In the genomic region with DNA sequence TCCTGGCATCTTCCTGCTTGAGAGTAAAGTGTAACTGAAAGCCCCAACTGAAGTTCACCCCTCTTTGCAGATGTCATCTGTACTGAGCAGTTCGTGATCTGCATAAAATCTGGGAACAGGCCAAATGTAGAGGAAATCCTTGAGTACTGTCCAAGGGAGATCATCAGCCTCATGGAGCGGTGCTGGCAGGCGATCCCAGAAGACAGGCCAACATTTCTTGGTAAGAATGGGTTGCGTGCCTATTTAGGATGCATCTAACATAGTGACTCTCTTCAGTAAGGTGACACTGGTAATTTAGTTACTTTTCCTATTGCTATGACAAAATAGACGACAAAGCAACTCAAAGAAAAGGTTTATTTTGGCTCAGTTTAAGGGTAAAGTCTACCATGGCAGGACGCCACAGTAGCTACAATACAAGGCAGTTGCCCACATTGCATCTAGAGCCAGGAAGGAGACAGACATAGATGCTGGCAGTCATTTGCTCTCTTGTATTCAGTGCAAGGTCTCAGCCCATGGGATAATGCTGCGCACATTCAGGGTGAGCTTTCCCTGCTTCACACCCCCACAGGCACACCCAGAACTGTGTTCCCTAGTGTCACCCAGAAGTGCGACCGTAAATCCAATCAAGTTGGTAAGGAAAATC, we compare ENCODE assay signal across 17 mouse cellular contexts. TPM values are rescaled to one million over a fixed set of nuclear protein-coding genes. Genes with fewer than 3 reads are reported as not detected.
DNase-seq lines count a peak whose midpoint lies in the region; ATAC-seq and TF ChIP-seq lines count a peak whose summit lies in the region.
"Had no signal": no experiment of that assay in that cellular context is flagged by ENCODE, and none has a peak within 500 bp of the region (broad histone marks: within the 10 kb centered on the region; RNA-seq: fewer than 3 reads in every experiment).

No protein-coding gene starts in this region.

- H3K4me2 ChIP-seq in forebrain, embryonic 16.5 days (ENCODE audit: low read length), result no peak overlapping the region
- no peak overlapping the region for H3K4me2 ChIP-seq in forebrain, embryonic 13.5 days
- H3K4me2 ChIP-seq in heart, embryonic 11.5 days, result no peak overlapping the region
- H3K4me2 ChIP-seq: intestine, embryonic 15.5 days; kidney, embryonic 15.5 days; liver, embryonic 11.5 days had no signal

- H3K9ac ChIP-seq in forebrain, embryonic 16.5 days (replicated peaks; ENCODE audit: low read depth, low read length), result no peak overlapping the region
- H3K9ac ChIP-seq in forebrain, embryonic 13.5 days, result no peak overlapping the region
- H3K9ac ChIP-seq in liver, adult 2 months (ENCODE audit: low read depth, low read length), result no peak overlapping the region
- no peak overlapping the region for H3K9ac ChIP-seq in heart, embryonic 11.5 days (ENCODE audit: low read depth, low read length)
- H3K9ac ChIP-seq: intestine, embryonic 15.5 days; kidney, embryonic 15.5 days had no signal

- peak; percentile 67 for DNase-seq in liver, adult 2 months (ENCODE audit: extremely low read depth, low read depth, low spot score)
- DNase-seq in liver (no peak), adipocyte (ENCODE audit: low spot score) (peak; percentile 60)
- peak; percentile 28 for DNase-seq in cerebellum, adult 8-10 months
- no peak for DNase-seq in ovary, postnatal 36 days (ENCODE audit: low spot score)
- DNase-seq: gastrocnemius, postnatal 25 days; heart, postnatal 14 days; lung, adult 2 months; right cerebral cortex, postnatal 4 days; thymus, postnatal 36 days had no signal

- no peaks in the 10 kb centered on the region for H3K27me3 ChIP-seq in forebrain, embryonic 16.5 days (replicated peaks; ENCODE audit: control insufficient read depth, insufficient read depth, low read length)
- no peaks in the 10 kb centered on the region for H3K27me3 ChIP-seq in forebrain, embryonic 13.5 days
- no peaks in the 10 kb centered on the region for H3K27me3 ChIP-seq in liver, adult 2 months (ENCODE audit: control insufficient read depth, insufficient read depth, low read length)
- H3K27me3 ChIP-seq in heart, embryonic 11.5 days (ENCODE audit: control insufficient read depth, insufficient read depth, low read length), result no peaks in the 10 kb centered on the region
- H3K27me3 ChIP-seq: intestine, embryonic 15.5 days; kidney, embryonic 15.5 days had no signal

- no peaks in the 10 kb centered on the region for H3K4me1 ChIP-seq in forebrain, embryonic 16.5 days (replicated peaks; ENCODE audit: control insufficient read depth, insufficient read depth, low read length)
- H3K4me1 ChIP-seq in forebrain, embryonic 13.5 days, result no peaks in the 10 kb centered on the region
- no peaks in the 10 kb centered on the region for H3K4me1 ChIP-seq in liver, adult 2 months (ENCODE audit: control insufficient read depth, insufficient read depth, low read length)
- H3K4me1 ChIP-seq in heart, embryonic 11.5 days (ENCODE audit: control insufficient read depth, insufficient read depth, low read length), result no peaks in the 10 kb centered on the region
- H3K4me1 ChIP-seq: intestine, embryonic 15.5 days; kidney, embryonic 15.5 days had no signal

- no peak for TF ChIP-seq POLR2A in liver, adult 2 months (IDR thresholded peaks at IDR 0.05; ENCODE audit: extremely low read depth, insufficient read depth, low read length)

- TF ChIP-seq CTCF in liver, adult 2 months (IDR thresholded peaks at IDR 0.05; ENCODE audit: low read depth, low read length), result no peak

- WGBS in forebrain, embryonic 16.5 days, result 75% methylated on average over 9 of the region's 9 CpGs
- WGBS in forebrain, embryonic 13.5 days, result 93% methylated on average over 9 of the region's 9 CpGs
- 46% methylated on average over 9 of the region's 9 CpGs for WGBS in liver, adult 2 months
- 94% methylated on average over 9 of the region's 9 CpGs for WGBS in heart, embryonic 11.5 days (ENCODE audit: insufficient replicate concordance)

- H3K4me3 ChIP-seq in forebrain, embryonic 16.5 days (replicated peaks; ENCODE audit: low read length), result no peak overlapping the region
- H3K4me3 ChIP-seq in forebrain, embryonic 13.5 days, result no peak overlapping the region
- H3K4me3 ChIP-seq in liver, adult 2 months (ENCODE audit: insufficient read depth, low read depth, low read length), result no peak overlapping the region
- H3K4me3 ChIP-seq in heart, embryonic 11.5 days (ENCODE audit: low read depth, low read length), result no peak overlapping the region
- H3K4me3 ChIP-seq: erythroblast, embryonic 14.5 days; intestine, embryonic 15.5 days; kidney, embryonic 15.5 days had no signal

- ATAC-seq in forebrain, embryonic 16.5 days, result peak; percentile 58
- ATAC-seq in forebrain, embryonic 13.5 days, result no peak; the same call in 1 of the 2 replicates
- ATAC-seq in heart, embryonic 11.5 days (replicated peaks; ENCODE audit: insufficient number of reproducible peaks, low FRiP score, low TSS enrichment), result no peak
- ATAC-seq: intestine, embryonic 15.5 days had no signal

- H3K27ac ChIP-seq in forebrain, embryonic 16.5 days (ENCODE audit: low read length), result no peak overlapping the region
- H3K27ac ChIP-seq in forebrain, embryonic 13.5 days, result no peak overlapping the region
- H3K27ac ChIP-seq in liver, adult 2 months (replicated peaks; ENCODE audit: insufficient read depth, low read depth, low read length), result no peak overlapping the region
- no peak overlapping the region for H3K27ac ChIP-seq in heart, embryonic 11.5 days (ENCODE audit: low read depth, low read length)
- H3K27ac ChIP-seq: intestine, embryonic 15.5 days; kidney, embryonic 15.5 days had no signal

- peaks cover 10% of the 10 kb centered on the region for H3K36me3 ChIP-seq in forebrain, embryonic 16.5 days (ENCODE audit: control insufficient read depth, insufficient read depth)
- H3K36me3 ChIP-seq in forebrain, embryonic 13.5 days (ENCODE audit: poor library complexity, severe bottlenecking), result peaks cover 53% of the 10 kb centered on the region
- H3K36me3 ChIP-seq in liver, adult 2 months (ENCODE audit: control insufficient read depth, insufficient read depth, low read length), result peaks cover 86% of the 10 kb centered on the region
- peaks cover 18% of the 10 kb centered on the region for H3K36me3 ChIP-seq in heart, embryonic 11.5 days (ENCODE audit: control insufficient read depth, insufficient read depth, low read length)

- H3K9me3 ChIP-seq in forebrain, embryonic 16.5 days (ENCODE audit: control insufficient read depth, low read length), result no peaks in the 10 kb centered on the region
- H3K9me3 ChIP-seq in forebrain, embryonic 13.5 days (replicated peaks), result no peaks in the 10 kb centered on the region
- H3K9me3 ChIP-seq in heart, embryonic 11.5 days (replicated peaks; ENCODE audit: control insufficient read depth, low read length), result no peaks in the 10 kb centered on the region
- H3K9me3 ChIP-seq: intestine, embryonic 15.5 days; kidney, embryonic 15.5 days had no signal

- no peaks in the 10 kb centered on the region; the same call in 1 of the 2 replicates for H3K79me2 ChIP-seq in liver, adult 2 months (ENCODE audit: control insufficient read depth, insufficient read depth, low read length)

RNA-seq across cellular contexts. Expression of a gene that starts 14.5 kb away (rescaled TPM):
- 36.3 and 37.5 TPM in 2 replicates for polyA plus RNA-seq in forebrain, embryonic 16.5 days (2015; fragmentation: Nextera tagmentation; extraction: Ambion mirVana)
- polyA plus RNA-seq in forebrain, embryonic 13.5 days (2015; fragmentation: Nextera tagmentation; extraction: Ambion mirVana), result 27.9 and 29.1 TPM in 2 replicates
- total RNA-seq in liver, adult 2 months (2014; rRNA removed), result 29.6 and 29.8 TPM in 2 replicates
- 7.2 and 7.4 TPM in 2 replicates for polyA plus RNA-seq in liver, adult 2 months (2012; rRNA removed)
- polyA plus RNA-seq in heart, embryonic 11.5 days (2014; fragmentation: Nextera tagmentation; extraction: Ambion mirVana), result 45.0 and 45.6 TPM in 2 replicates

RNA-seq across cellular contexts. Expression of a gene that starts 14.9 kb away (rescaled TPM):
- polyA plus RNA-seq in forebrain, embryonic 16.5 days (2015; fragmentation: Nextera tagmentation; extraction: Ambion mirVana), result 5.9 and 7.3 TPM in 2 replicates
- polyA plus RNA-seq in forebrain, embryonic 13.5 days (2015; fragmentation: Nextera tagmentation; extraction: Ambion mirVana), result 5.8 and 6.7 TPM in 2 replicates
- total RNA-seq in liver, adult 2 months (2014; rRNA removed), result 21.6 and 27.0 TPM in 2 replicates
- polyA plus RNA-seq in liver, adult 2 months (2012; rRNA removed), result 5.1 and 5.9 TPM in 2 replicates
- polyA plus RNA-seq in heart, embryonic 11.5 days (2014; fragmentation: Nextera tagmentation; extraction: Ambion mirVana), result 11.2 and 11.6 TPM in 2 replicates

RNA-seq across cellular contexts. Expression of a gene that starts 20.3 kb away (rescaled TPM):
- 35.5 and 39.0 TPM in 2 replicates for polyA plus RNA-seq in forebrain, embryonic 16.5 days (2015; fragmentation: Nextera tagmentation; extraction: Ambion mirVana)
- polyA plus RNA-seq in forebrain, embryonic 13.5 days (2015; fragmentation: Nextera tagmentation; extraction: Ambion mirVana), result 36.5 and 37.6 TPM in 2 replicates
- 266 and 287 TPM in 2 replicates for total RNA-seq in liver, adult 2 months (2014; rRNA removed)
- 241 and 259 TPM in 2 replicates for polyA plus RNA-seq in liver, adult 2 months (2012; rRNA removed)
- polyA plus RNA-seq in heart, embryonic 11.5 days (2014; fragmentation: Nextera tagmentation; extraction: Ambion mirVana), result 42.4 and 44.8 TPM in 2 replicates

RNA-seq across cellular contexts. Expression of a gene that starts 52.6 kb away (rescaled TPM):
- polyA plus RNA-seq in forebrain, embryonic 16.5 days (2015; fragmentation: Nextera tagmentation; extraction: Ambion mirVana), result 6.7 and 7.0 TPM in 2 replicates
- polyA plus RNA-seq in forebrain, embryonic 13.5 days (2015; fragmentation: Nextera tagmentation; extraction: Ambion mirVana), result 8.3 and 9.7 TPM in 2 replicates
- 81.7 and 105 TPM in 2 replicates for total RNA-seq in liver, adult 2 months (2014; rRNA removed)
- 32.7 and 46.0 TPM in 2 replicates for polyA plus RNA-seq in liver, adult 2 months (2012; rRNA removed)
- polyA plus RNA-seq in heart, embryonic 11.5 days (2014; fragmentation: Nextera tagmentation; extraction: Ambion mirVana), result 29.6 and 35.1 TPM in 2 replicates

Comparison
In these comparisons a context has a peak if more than half of its experiments do, and no peak if none do; other contexts are left out.
1. DNase-seq: peak in liver, adult 2 months (single experiment), adipocyte (single experiment) and cerebellum, adult 8-10 months (single experiment); none in liver (single experiment) and ovary, postnatal 36 days (single experiment).